Mouse (Mus musculus) retina, postnatal 1 day (tissue): ENCODE results near the gene Rtbdn.

Experiments used
- DNase-seq: peaks from one replicate; pipeline ENCODE4 v3.0.0-alpha.2; 2012

The Rtbdn gene

GRCm38 (mm10) chr8:84925557-84925956 is 21.2 kb upstream of the Rtbdn start:
- no peak for DNase-seq

DNA sequence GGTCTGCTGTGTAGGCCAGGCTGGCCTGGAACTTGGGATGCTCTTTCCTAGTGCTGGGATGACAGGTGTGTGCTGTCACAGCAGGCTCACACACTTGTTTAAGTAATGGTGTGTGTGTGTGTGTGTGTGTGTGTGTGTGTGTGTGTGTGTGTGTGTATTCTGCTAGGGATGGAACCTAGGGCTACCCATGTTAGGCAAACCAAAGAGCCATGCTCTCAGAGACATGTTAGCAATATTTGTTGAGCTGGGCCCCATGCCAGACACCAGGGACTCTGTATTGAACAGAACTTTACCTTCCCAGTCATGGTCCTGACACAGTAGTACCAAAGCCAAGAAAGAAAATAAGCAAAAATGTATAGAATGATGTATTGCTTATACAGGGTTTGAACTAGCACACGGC is 19.3 kb upstream of the Rtbdn start:
- no peak for DNase-seq

DNA sequence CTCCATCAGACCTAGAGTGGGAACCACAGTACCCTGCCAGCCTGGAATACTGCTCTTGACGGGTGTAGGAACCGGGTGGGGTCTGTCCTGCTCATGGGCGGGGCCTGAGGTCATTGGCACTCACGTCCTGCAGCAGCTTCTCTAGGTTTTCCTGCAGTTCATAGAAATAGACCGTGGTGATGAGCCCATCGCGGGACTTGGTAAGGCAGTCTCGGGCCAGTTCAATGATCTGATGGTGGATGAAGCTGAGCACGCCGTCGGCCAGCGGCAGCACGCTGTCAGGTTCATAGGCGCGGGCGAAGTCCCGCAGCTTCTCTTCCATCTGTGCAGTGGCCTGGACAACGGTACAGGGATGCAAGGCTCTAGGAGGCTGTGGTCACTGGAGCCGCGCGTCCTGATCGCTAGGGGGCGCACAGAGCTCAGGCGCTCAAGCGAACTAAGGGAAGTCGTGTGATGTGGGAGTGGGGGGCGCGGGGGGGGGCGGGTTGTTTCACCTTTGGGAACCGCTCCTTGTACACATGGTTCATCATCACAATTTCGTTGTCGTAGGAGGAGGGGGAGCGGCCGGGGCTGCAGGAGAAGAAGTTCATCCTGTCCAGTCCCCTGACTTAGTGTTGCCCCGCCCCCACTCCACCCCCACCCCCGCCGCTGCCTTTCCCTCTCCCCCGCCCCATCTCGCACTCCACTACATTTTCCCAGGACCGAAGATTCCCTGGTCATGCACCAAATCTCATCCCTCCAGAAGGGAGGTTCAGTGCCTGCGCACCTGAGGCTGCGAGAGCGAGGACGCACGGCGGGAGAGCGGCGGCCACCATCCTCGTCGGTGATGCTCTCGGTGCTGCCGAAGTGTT is 18.1 kb upstream of the Rtbdn start:
- DNase-seq: peak; percentile 89

- DNase-seq: no peak
These were observed 16.2 kb upstream of the Rtbdn start for GRCm38 (mm10) chr8:84930582-84930981.

DNA sequence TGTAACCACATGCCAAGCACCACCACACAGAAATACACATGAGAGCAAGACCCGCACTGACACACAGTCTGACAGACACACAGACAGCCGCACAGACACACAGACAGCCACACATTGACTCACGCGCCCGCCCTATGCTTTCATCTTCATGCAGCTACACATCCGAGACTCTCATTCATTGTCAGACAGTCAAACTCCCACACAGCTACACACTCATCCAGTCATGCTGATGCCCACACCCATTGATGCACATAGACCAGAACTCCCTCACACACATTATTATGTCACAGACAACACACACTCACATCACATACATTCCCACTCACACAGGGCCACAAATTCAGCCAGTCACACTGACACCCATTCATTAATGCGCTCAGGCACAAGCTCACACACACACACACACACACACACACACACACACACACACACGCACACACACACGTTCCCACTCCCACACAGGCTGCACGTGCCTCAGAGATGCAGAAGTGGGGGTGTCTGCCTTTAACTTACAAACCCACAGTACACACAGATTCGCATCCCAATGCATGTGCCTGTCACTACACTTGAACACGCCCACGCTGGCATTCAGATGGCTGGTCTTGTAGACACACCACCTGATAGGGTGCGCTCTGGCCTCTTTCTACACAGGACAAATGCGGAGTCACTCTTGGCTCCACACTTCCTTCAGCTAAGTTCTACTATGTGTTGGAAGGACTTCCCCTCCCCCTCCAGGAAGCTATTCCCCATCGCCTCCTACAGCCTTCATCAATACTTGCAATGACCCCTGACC is 12.8 kb upstream of the Rtbdn start:
- DNase-seq: no peak

DNA sequence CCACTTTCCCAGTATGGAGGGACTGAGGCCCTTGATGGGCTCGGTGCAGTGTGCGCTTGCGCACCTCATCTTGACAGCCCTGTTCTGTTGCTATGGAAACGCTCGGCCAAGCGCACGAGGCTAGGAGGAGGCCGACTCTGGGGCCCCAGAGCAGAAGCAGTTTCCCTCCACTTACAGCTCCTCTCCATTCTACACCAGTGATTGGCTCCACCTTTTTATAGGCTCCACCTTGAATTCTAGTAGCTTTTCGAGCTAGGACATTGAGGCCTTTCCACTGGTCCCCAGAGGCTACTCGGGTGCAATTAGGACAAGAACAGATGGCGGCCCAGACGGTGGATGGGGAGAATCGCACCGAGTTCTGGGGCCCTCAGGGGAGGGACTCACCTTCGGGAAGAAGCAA is 11.9 kb upstream of the Rtbdn start:
- peak; percentile 93 for DNase-seq

GRCm38 (mm10) chr8:84935489-84935888 is 11.3 kb upstream of the Rtbdn start:
- DNase-seq: peak; percentile 57

DNA sequence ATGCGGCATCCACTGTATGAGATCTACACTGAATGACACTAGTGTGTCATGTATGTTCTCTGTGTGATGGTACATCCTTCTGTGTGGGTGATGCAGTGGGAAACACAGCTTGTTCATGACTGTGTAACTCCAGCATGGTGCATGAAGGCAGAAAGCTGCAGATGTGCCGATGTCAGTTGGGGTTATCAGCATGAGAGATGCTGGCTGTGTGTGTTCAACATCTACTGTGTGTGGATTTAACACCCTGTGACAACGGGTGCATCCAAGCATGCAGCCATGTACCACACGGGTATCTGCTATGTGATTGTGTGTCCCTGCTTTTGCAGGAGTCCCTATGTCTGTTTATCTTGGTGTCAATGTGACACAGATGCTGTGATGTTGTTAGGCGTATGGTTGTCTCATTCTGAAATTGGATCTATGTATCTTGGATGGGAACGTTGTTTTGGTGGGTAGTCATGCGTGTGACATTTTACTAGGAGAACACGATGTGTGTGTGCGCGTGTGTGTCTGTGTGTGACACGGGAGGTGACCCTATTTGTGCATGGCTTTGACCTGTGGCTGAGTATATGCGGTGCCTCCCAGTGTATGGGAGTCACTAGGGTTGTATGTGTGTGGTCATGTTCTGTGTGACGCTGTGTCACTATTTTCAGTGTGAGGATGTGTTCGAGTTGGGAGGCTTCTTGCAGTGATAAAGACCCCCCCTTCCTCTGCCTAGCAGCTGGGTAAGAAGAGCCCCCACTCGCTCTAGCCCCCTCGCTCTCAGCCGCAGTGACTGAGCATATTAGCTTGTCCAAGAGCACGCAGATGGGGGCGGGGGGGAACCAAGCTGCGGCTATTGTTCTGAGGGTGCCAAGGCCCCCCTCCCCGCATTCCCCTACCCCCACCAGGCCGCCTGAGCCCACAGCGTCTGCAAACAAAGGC is 10.5 kb upstream of the Rtbdn start:
- DNase-seq: peak; percentile 60

GRCm38 (mm10) chr8:84936962-84937546 is 9.7 kb upstream of the Rtbdn start, which contains the start of gene Mast1:
Mast1 (minus strand) TSS chr8:84937359.
- DNase-seq: peak; percentile 86

DNA sequence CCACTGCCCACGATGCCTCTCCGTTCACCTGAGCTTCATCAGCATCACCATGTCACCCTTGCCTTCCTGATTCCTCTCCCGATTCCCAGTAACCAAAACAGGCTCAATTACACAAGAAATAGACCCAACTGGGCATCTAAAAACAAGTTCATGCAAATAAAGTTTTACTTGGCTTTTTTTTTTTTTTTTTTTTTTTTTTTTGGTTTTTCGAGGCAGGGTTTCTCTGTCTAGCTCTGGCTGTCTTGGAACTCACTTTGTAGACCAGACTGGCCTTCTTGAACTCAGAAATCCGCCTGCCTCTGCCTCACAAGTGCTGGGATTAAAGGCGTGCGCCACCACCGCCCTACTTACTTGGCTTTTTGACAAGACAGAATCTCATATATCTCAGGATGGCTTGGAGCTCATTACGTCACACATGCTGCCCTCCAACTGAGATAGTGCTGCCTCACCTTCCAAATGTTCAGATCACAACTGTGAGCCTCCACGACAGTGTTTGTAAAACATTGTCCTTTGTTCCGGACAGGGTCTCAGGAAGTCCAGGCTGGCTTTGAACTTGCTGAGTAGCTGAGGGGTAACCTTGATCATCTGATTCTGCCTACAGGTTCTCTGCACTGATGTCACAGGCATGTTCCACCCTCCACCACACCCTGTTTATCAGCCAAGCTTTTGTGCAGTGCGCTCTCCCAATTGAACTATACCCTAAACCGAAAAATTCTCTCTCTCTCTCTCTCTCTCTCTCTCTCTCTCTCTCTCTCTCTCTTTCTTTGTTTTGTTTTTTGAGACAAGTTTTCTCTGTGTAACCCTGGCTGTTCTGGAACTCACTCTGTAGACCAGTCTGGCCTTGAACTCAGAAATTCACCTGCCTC is 8.9 kb upstream of the Rtbdn start:
- no peak for DNase-seq

DNA sequence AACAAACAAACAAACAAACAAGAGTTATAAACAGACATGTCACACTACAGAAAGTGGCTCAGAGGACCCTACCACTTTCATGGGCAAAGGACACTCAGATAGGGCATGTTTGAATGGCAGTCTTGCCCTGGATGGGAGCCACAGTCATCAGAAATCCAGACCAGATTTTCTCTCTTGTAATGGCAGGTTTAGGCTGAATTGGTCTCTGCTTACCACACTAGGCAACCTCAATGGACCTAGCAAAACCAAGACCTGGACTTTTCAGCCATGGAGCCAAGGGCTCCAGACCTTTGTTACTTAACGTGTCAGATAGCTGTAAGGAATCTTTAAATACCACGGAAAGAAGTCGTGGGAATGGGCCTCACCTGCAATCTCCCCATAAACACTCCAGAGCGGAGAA is 3.1 kb upstream of the Rtbdn start:
- DNase-seq: peak; percentile 63

DNA sequence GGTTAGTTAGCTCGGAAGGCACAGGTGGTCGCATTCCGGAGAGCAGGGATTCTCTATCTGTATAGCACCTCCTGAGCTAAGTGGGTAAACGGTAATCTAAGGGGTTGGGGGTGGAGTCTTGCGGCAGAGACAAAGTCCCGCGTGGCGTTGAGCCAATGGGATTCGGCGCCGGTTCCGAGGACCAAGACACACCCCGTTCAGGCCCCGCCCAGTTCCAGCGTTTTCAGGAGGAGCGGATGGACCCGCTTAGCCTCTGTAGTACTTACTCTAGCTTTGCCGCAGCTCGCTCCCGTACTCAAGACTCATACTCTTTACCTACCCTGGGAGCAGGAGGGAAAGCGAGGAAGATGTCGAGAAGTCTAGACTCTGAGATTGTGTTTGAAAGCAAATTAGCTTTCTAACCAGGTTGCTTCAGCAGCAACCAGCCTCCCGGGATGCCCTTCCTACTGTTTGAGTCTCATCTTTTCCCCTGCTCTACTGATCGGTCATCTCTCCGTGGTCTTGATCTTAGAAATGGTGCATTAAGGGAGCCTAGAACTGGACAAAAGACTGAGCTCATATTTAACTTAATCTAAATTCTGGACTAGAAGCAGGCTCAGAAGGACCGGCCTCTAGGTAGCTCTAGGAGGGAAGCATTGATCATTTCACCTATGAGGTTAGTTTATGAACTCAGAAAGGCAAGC is 2.2 kb upstream of the Rtbdn start:
- peak; percentile 84 for DNase-seq

DNA sequence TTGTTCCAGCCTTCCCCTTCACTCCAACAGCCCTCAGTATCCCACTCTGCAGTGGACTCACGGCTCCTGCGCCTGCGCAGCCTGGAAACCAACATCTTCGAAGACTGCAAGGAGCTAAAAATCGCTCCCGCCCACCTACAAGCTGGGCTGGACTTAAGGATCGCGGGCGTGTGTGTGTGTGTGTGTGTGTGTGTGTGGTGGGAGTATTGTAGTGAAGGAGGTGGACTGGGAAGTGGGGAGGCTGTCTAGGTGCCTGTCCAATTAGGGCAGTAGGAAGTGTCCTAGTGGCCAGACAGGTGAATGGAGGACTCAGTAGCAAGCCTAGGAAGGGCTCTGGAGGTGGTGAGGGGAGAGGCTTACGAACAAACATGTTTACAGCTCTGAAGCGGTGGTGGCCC is 1.6 kb upstream of the Rtbdn start:
- DNase-seq: peak; percentile 69

DNA sequence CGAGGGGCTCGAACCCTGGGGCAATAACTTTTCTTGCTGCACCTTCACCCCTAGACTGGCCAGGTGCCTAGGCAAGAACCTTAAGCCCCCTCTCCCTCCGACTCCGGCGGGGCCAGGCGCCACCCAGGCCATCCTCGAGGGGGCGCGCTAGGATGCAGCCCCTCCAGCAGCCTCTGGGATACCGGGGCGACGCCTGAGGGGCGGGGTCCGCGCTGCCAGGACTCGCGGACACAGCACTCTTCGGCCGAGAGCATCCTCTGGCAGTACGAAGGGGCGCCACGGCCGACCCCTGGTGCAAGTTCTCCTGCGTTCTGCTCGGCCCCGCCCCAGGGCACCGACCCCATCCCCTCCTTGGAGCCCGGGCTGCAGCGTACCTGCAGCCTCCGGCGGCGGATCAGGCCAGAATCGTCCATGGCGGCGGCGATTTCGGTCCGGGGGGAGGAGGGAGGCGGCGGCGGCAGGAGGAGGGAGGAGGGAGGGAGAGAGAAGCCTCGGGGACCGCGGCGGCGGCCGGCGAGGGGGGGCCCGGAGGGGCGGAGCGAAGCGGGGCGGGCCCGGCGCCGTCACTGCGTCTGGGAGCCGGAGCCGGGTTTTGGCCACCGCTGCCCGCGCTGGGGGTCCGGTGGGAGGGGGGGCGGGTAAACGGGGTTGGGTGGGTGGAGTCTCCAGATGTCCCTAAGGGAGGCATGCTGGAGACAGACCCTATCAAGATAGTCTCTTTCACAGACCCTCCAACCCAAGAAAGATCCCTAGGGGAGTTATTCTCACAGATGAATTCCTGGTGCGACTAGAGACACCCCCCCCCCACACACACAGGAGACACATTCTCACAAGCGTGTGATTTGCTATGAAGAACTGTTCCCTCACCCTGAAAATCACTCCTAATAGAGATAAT is 911 bp upstream of the Rtbdn start:
- peak; percentile 77 for DNase-seq

GRCm38 (mm10) chr8:84947241-84947545 is 402 bp downstream of the Rtbdn start:
- DNase-seq: peak; percentile 70

- peak; percentile 18 for DNase-seq
These were observed 3.0 kb downstream of the Rtbdn start for GRCm38 (mm10) chr8:84949753-84950152.

- peak; percentile 12 for DNase-seq
These were observed 5.9 kb downstream of the Rtbdn start for GRCm38 (mm10) chr8:84952612-84953255.

DNA sequence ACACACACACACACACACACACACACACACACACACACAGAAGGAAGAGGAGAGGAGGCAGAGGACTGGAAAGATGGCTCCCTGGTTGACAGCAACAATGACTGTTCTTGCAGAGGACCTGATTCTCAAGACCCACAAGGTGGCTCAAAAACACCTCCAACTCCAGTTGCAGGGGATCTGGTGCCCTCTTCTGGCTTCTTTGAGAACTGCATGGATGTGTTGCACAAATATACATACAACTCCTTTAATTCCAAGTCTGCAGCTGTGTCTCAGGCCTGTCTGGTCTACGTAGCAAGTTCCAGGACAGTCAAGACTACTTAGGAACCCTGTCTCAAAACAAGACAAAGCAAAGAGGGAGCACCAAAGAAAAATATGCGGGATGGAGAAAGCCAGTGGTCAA is 10.0 kb downstream of the Rtbdn start:
- DNase-seq: peak; percentile 88

DNA sequence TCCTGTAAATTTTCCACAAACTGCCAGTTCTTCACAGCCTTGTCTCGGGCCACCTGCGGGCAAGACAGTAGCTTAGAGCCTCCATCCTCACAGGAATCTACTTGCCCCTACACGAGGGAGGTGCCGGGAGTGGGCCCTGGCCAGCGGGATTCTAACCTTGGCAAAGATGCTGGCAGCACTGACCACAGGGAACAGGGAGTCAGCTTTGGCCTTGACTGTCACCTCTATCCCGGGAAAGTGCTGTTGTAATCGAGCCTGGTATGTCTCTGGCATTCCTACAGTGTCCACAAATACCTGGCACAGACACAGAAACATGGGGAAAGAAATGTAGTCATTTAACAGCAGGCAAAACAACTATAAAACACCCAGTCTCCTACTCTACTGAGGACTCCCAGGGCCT is 13.0 kb downstream of the Rtbdn start:
- DNase-seq: no peak

DNA sequence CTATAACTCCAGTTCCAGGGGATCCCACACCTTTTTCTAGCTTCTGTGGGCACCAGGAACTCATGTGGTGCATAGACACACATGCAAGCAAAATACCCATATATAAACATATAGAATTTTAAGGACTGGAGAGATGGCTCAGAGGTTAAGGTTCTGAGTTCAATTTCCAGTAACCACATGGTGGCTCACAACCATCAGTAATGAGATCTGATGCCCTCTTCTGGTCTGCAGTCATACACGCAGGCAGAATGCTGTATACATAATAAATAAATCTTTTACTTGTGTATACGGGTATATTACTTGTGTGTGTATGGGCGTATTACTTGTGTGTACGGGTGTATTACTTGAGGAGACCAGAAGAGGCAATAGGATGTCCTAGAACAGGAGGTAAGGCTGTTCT is 17.2 kb downstream of the Rtbdn start:
- DNase-seq: no peak
